Mouse (Mus musculus) embryonic facial prominence, embryonic 14.5 days (tissue): ENCODE measurements around the gene Pgf. TPM values are rescaled to one million over a fixed set of nuclear protein-coding genes. Genes with fewer than 3 reads are reported as not detected.
A peak's percentile ranks its signal among the peaks of the same experiment; 100 is the strongest.

Experiments used
- ATAC-seq: fragments of 200-750 bp; cut with Nextera tagmentation; 2 replicates; pipeline ENCODE4 v1.8.0; 2017; ENCODE audit warnings: low read depth, moderate number of reproducible peaks, moderate TSS enrichment
- DNase-seq: peaks from one replicate; pipeline ENCODE4 v3.0.0-alpha.2; 2015; ENCODE audit warnings: low spot score
- H3K27ac ChIP-seq: fragments of 300-500 bp; sonication (generic); replicated peaks from 2 replicates; pipeline ENCODE4 v1.5.1; 2014; ENCODE audit warnings: low read depth, mild to moderate bottlenecking, low read length, moderate library complexity
- H3K27me3 ChIP-seq: fragments of 300-500 bp; sonication (generic); replicated peaks from 2 replicates; pipeline ENCODE4 v1.6.1; 2014; ENCODE audit warnings: low read length; ENCODE audit not compliant: control insufficient read depth, insufficient read depth
- H3K36me3 ChIP-seq: fragments of 300-500 bp; sonication (generic); 2 replicates; pipeline ENCODE4 v1.6.1; 2014; ENCODE audit warnings: low read length, mixed read lengths; ENCODE audit not compliant: control insufficient read depth, insufficient read depth
- H3K4me1 ChIP-seq: fragments of 300-500 bp; sonication (generic); 2 replicates; pipeline ENCODE4 v1.6.1; 2014; ENCODE audit warnings: antibody characterized with exemption, low read length; ENCODE audit not compliant: control insufficient read depth, insufficient read depth
- H3K4me2 ChIP-seq: fragments of 300-500 bp; sonication (generic); 2 replicates; pipeline ENCODE4 v1.6.1; 2014; ENCODE audit warnings: low read depth, mild to moderate bottlenecking, low read length, moderate library complexity, mixed read lengths
- H3K4me3 ChIP-seq: fragments of 300-500 bp; sonication (generic); 2 replicates; pipeline ENCODE4 v1.5.1; 2014; ENCODE audit warnings: low read depth, mild to moderate bottlenecking, low read length
- H3K9ac ChIP-seq: fragments of 300-500 bp; sonication (generic); 2 replicates; pipeline ENCODE4 v1.6.1; 2014; ENCODE audit warnings: low read depth, mild to moderate bottlenecking, low read length, moderate library complexity, mixed read lengths
- H3K9me3 ChIP-seq: fragments of 300-500 bp; sonication (generic); 2 replicates; pipeline ENCODE4 v1.6.1; 2016; ENCODE audit warnings: low read length; ENCODE audit not compliant: control insufficient read depth
- WGBS: fragments of 180-500 bp; shearing (Covaris S2); extraction: QIAGEN DNeasy Blood & Tissue Kit; methylation state at CpG from one replicate; pipeline ENCODE4 v1.1.7; 2014; 5-methylcytosine and 5-hydroxymethylcytosine counted together
- polyA plus RNA-seq: library from polyadenylated mRNA; unstranded; fragments of >200 nt; fragmentation: Nextera tagmentation; extraction: Ambion mirVana; gene quantifications from 2 replicates; pipeline ENCODE4 v1.2.1, GENCODE M21; 2014

Gene Pgf
- polyA plus RNA-seq, 1 experiment from 2014 or later: 18.0 TPM

DNA sequence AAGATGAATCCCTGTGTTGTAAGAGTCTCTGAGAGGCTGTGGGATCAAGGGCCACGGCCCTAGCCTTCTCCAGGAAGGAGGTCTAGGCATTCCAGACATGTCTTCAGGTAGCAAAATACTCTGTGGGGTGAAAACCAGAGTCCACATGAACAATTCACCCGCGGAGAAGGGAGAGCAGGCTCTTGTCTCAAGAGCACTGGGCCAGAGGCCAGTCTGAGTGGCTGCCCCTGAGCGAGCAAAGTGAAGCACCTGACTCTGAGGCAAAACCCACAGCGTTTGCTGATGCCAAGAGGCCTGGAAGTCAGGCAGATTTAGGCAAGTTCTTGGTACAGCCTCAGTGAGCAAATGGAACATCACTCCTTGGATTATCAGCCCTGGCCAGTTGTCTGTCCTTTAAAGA is 6.5 kb upstream of the Pgf start:
- no peaks in the 10 kb centered on the region for H3K9me3 ChIP-seq
- ATAC-seq: no peak
- H3K4me2 ChIP-seq: no peak overlapping the region
- H3K4me3 ChIP-seq: no peak overlapping the region
- no peak overlapping the region for H3K27ac ChIP-seq
- no peak overlapping the region for H3K9ac ChIP-seq
- H3K4me1 ChIP-seq: peaks cover 28% of the 10 kb centered on the region
- no peaks in the 10 kb centered on the region for H3K36me3 ChIP-seq
- 54% methylated on average over 5 of the region's 5 CpGs for WGBS
- H3K27me3 ChIP-seq: peaks cover 3% of the 10 kb centered on the region; the same call in 1 of the 2 replicates
- DNase-seq: no peak

DNA sequence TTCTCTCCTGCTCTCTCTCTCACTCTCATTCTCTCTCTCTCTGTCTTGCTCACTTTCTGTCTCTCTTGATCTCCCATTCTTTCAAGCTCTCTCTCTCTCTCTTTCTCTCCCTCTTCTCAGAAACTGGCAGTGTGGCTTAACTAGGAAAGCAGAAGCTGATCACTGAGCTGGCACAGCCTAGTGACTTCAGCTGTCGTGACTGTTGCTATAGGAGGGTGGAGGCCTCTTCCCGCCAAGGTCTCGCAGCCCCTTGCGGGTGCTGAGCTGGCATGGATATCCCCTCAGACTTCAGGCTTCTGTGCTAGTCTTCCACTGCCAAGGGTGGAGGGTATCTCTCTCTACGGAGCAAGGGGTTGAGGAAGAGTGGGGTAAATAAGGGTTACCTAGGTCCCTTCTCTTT is 5.3 kb upstream of the Pgf start:
- no peak for ATAC-seq
- 58% methylated on average over 5 of the region's 5 CpGs for WGBS

DNA sequence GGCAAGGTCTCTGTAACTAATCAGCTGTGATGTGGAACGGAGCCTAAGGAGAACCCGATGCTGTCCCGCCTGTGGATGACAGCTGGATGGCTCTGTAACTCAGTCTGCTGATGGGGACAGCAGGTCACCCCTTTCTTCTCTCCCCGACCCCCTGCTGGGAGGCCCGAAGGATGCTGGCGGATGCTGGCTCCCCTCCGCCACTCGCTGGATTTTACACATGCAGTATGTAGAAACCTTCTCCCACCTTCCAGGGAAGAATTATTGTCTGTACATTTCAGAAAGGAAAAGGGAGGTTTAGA is 4.7 kb upstream of the Pgf start:
- no peaks in the 10 kb centered on the region for H3K9me3 ChIP-seq
- 9% methylated on average over 8 of the region's 8 CpGs for WGBS
- peak; percentile 68 for DNase-seq
- H3K4me1 ChIP-seq: peaks cover 33% of the 10 kb centered on the region
- peaks cover 3% of the 10 kb centered on the region; the same call in 1 of the 2 replicates for H3K27me3 ChIP-seq
- ATAC-seq: peak; percentile 60; the same call in 1 of the 2 replicates
- H3K9ac ChIP-seq: no peak overlapping the region
- H3K4me2 ChIP-seq: peak overlapping the region; percentile 26
- no peak overlapping the region for H3K4me3 ChIP-seq
- H3K36me3 ChIP-seq: no peaks in the 10 kb centered on the region
- H3K27ac ChIP-seq: no peak overlapping the region

More for the DNA sequence above, 5.3 kb upstream of the Pgf start:
- Histone ChIP-seq H3K9ac (no peak overlapping the region), H3K36me3 (no peaks in the 10 kb centered on the region), H3K27ac (no peak overlapping the region), H3K4me3 (no peak overlapping the region), H3K4me1 (peaks cover 28% of the 10 kb centered on the region), H3K9me3 (no peaks in the 10 kb centered on the region), H3K4me2 (no peak overlapping the region), H3K27me3 (peaks cover 3% of the 10 kb centered on the region; the same call in 1 of the 2 replicates)
- no peak for DNase-seq

DNA sequence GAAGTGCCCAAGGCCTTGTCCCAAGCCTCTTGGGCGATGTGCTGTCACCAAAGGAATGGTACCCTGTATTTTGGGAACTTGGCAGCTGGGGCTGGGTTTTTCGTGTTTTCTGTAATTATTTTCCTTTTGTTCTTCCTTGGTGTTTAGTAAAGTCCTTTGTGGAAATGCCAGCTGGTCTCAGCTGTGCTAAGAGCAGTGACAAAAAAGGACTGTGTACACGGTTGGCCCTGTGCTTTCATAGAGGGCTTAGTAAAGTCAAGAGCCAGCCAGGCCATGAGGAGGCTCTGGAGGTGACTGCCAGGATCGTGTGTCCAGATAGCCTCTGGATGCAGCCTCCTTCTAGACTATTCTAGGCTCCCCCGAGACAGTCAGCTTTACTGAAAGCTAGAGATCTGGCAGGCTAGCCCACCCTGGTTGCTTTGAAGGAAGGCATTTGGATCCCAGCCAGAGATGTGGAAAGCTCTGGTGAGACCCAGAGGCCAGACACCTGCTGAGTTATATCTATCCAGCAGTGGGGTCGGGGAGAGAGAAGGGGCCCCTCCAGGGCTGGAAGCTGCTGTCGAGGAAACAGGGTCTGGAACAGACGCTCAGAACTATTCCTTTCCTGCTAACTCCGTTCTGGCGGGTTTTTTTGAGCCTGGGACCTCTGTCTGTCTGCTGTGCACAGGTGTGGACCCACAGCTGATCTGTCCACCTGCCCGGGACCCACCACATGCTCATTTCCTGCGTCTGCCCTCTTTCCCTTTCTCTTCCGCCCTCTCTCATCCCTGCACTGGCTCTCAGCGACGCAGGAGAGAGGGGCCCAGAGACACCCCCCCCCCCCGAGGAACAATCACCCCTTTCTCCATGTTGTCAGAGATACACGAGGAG is 4.1 kb upstream of the Pgf start:
- H3K4me2 ChIP-seq: peak overlapping the region; percentile 26
- H3K36me3 ChIP-seq: no peaks in the 10 kb centered on the region
- H3K27me3 ChIP-seq: peaks cover 3% of the 10 kb centered on the region; the same call in 1 of the 2 replicates
- H3K4me1 ChIP-seq: peaks cover 39% of the 10 kb centered on the region
- no peak overlapping the region for H3K4me3 ChIP-seq
- no peak overlapping the region for H3K9ac ChIP-seq
- 22% methylated on average over 14 of the region's 17 CpGs for WGBS
- H3K27ac ChIP-seq: no peak overlapping the region; the same call in 1 of the 2 replicates
- H3K9me3 ChIP-seq: no peaks in the 10 kb centered on the region
- ATAC-seq: peak; percentile 68
- peak; percentile 87 for DNase-seq

DNA sequence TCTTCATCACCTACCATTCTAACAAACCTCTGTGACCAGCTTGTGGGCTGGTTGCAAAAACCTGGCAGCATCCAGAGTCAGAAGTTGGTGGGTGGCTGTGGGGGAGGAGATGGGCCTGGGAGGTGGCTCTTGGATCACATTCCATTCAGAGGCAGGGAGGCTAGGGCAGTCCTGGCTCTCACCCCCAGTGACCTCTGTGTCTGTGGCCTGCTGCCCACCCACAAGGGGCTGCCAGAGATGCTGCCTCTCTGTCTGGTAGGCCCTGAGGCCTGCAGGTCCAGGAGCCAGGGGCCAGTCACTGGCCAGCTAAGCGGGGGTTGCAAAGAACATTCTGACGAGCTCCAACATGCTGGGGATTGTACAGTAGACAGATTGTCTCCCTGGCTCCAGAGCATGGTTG is 704 bp upstream of the Pgf start:
- Histone ChIP-seq H3K4me2 (no peak overlapping the region), H3K27me3 (peaks cover 3% of the 10 kb centered on the region; the same call in 1 of the 2 replicates), H3K27ac (no peak overlapping the region), H3K4me3 (no peak overlapping the region), H3K36me3 (no peaks in the 10 kb centered on the region), H3K9ac (no peak overlapping the region), H3K4me1 (peaks cover 52% of the 10 kb centered on the region), H3K9me3 (no peaks in the 10 kb centered on the region)
- ATAC-seq (no peak), DNase-seq (no peak)
- 61% methylated on average over 2 of the region's 2 CpGs for WGBS

DNA sequence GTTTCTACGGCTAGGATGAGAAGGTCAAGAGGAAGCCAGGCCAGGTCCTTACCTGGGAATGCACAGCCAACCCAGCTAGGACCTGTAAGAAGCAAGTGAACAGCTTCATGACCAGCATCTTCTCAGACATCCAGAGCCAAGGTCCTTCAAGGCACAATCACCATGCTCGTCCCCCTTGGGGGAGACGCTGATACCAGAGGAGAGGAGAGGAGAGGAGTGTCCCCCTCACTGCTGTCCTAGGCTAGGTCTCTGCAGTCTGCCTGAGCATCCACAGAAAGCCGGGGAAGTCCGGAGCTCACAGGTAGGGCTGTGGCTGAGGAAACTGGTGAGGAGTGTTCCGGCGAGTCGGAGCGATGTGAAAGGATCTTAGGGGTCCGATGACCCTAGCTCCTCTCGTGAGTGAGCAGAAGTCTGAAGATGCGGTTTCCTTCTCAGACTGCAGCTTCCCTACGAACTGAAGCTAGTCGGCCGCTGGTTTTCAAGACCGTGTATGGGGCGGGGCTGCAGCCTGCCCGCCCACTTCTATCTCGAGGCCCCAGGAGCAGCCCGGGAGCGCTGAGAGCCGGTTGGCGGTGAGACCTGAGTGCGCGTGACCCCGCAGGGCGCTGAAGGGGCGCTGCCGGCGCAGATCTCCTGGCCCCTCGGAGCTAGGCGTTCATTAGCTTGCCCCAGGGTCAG is 605 bp downstream of the Pgf start:
- H3K27ac ChIP-seq: peak overlapping the region; percentile 21; the same call in 1 of the 2 replicates
- H3K9ac ChIP-seq: peak overlapping the region; percentile 58
- 4% methylated on average over 17 of the region's 32 CpGs for WGBS
- DNase-seq: peak; percentile 84
- peaks cover 41% of the 10 kb centered on the region for H3K4me1 ChIP-seq
- peak overlapping the region; percentile 77 for H3K4me2 ChIP-seq
- no peaks in the 10 kb centered on the region for H3K27me3 ChIP-seq
- H3K36me3 ChIP-seq: no peaks in the 10 kb centered on the region
- H3K4me3 ChIP-seq: peak overlapping the region; percentile 37
- ATAC-seq: peak; percentile 59
- H3K9me3 ChIP-seq: no peaks in the 10 kb centered on the region

DNA sequence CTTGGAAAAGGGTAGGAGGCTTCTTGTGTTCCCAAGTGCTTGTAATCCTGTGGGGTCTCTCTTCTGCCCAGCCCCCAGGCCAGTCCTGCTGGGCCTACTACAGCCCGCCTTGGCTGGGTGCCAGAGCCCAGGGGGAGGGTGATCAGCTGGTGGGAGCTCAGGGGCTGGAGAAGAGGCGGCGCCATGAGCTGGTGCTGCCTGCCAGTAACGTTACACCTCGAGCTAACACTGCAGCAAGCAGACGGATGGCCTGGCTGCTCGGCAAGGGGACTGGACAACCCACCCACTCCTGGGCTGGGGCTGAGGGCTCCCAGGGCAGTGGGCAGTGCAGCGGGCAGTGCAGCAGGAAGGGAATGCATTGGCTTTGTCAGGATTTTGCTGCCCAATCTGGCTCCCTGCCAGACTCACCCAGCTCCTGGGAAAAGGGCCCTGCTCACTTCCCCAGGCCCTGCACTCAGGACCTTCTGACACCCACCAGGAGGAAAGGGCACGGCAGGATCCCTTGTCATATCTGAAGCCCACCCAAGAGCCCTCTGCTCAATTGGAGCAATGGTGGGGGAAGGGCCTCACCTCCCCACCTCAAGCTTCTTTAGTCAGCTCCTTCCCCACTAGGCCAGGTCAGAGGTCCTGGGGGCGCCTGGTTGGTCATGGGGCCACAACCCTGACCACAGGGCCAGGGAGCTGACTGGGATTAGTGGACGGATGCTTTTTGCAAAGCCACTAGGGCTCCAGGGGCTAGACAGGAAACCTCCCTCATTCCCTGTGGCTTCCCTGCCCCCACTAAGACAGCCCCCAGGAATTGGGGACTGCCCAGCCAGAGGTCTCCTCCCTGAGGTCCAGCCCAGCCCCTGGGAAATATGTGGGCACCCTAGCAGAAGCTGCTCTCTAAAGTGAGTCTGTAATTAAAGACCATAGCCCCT is 1.4 kb downstream of the Pgf start:
- no peaks in the 10 kb centered on the region for H3K36me3 ChIP-seq
- peak overlapping the region; percentile 58 for H3K9ac ChIP-seq
- ATAC-seq (peak; percentile 85), DNase-seq (peak; percentile 90)
- 12% methylated on average over 10 of the region's 11 CpGs for WGBS
- H3K4me1 ChIP-seq: peaks cover 33% of the 10 kb centered on the region
- H3K9me3 ChIP-seq: no peaks in the 10 kb centered on the region
- H3K27me3 ChIP-seq: no peaks in the 10 kb centered on the region
- no peak overlapping the region; the same call in 1 of the 2 replicates for H3K27ac ChIP-seq
- peak overlapping the region; percentile 77 for H3K4me2 ChIP-seq
- H3K4me3 ChIP-seq: peak overlapping the region; percentile 37

DNA sequence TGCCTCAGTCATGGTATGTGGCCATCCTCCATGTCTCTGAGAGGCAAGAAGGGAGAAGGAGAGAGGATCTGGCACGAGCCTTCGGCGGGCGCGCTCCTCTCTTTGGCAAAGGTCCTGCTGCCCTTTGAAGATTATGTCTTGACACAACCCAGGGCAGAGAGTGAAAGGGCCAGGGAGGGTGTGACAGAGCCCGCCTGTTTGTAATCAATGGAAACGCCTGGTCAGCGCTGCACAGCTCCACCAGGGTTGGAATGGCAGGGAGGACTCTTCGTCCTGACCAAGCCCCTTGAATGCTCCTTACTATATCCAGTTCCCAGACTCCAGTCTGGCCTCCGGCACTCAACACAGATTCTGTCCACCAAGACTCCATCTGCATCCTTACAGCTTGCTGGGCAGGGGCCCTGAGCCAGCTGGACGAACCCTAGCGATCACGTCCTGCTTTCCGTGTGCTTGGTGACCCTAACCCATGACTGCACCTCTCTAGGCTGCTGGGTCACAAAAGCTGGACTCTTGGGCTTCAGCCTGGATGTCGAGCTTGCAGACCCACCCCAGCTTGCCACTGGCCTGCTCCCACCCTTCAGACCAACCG is 2.4 kb downstream of the Pgf start:
- H3K36me3 ChIP-seq: no peaks in the 10 kb centered on the region
- no peaks in the 10 kb centered on the region for H3K9me3 ChIP-seq
- H3K4me3 ChIP-seq: peak overlapping the region; percentile 37
- ATAC-seq: no peak
- DNase-seq: no peak
- 39% methylated on average over 16 of the region's 16 CpGs for WGBS
- H3K27me3 ChIP-seq: no peaks in the 10 kb centered on the region
- no peak overlapping the region; the same call in 1 of the 2 replicates for H3K27ac ChIP-seq
- H3K4me1 ChIP-seq: peaks cover 31% of the 10 kb centered on the region
- peak overlapping the region; percentile 58 for H3K9ac ChIP-seq
- peak overlapping the region; percentile 77 for H3K4me2 ChIP-seq
